Mouse (Mus musculus) left cerebral cortex, postnatal 25 days (tissue): ENCODE measurements around the gene Zic1. TPM values are rescaled to one million over a fixed set of nuclear protein-coding genes. Genes with fewer than 3 reads are reported as not detected.

Experiments
- DNase-seq, 2 experiments: peaks; one replicate each; pipeline ENCODE4 v3.0.0; 2022; ENCODE audit warnings: low spot score in 2 of 2, mixed read lengths in 1 of 2
- intact Hi-C: fragments of 180-260 bp; cut with DNase I; formaldehyde crosslinking; loops from one replicate; pipeline ENCODE4 v1.15.1; 2025
- total RNA-seq, 2 experiments: library from RNA; stranded (reverse); gene quantifications; 2 replicates each; pipeline ENCODE4 v1.2.3; 2021

The Zic1 gene
- total RNA-seq, 2 experiments from 2014 or later = 11.1 to 11.7 TPM

DNA sequence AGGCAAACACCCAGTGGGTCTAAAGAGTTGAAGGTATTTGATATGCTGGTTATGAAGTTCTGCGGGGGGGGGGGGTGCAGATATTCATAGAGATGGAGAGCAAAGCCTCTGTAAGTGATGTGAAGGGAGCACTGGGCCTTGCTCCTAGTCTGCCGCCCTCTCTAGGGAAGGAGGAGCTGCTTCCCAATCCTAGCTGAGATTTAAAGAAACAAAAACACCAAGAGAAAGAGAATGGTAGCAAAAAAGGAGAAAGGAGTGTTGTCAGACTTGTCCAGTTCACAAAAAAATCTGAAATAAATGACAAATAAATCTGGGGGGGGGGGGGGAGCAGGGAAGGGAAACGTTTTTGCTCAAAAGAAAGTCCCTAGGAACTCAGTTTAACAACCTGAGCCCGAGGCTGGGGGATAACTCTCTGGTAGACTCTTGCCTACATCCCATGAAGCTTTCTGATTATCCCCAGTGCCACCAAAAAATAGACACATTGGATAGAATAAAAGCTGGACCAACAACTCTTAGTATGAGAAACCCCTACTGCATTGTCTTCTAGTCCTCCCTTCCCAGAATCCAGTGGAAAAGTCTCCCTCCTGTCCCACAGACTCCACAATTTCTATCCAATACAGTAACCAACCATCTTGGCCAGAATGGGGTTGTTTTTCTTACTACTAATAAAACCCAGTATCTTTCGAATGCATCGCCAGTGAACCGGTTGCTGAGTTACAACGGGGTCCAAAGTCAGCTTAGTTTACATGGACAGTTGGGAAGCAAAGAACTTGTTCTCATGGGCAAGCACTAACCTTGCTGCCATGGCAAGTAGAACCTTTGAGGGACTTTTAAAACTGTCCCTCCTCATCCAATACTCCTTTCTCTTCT, 20.2 kb upstream of the Zic1 start:
- DNase-seq = no peak
- intact Hi-C loops = no loop called here

GRCm38 (mm10) chr9:91384693-91385560, 19.3 kb upstream of the Zic1 start:
- no peak for DNase-seq
- intact Hi-C loops = no loop called here

- DNase-seq = no peak
- intact Hi-C loops = no loop called here
These were observed 18.5 kb upstream of the Zic1 start for GRCm38 (mm10) chr9:91384136-91384500.

DNA sequence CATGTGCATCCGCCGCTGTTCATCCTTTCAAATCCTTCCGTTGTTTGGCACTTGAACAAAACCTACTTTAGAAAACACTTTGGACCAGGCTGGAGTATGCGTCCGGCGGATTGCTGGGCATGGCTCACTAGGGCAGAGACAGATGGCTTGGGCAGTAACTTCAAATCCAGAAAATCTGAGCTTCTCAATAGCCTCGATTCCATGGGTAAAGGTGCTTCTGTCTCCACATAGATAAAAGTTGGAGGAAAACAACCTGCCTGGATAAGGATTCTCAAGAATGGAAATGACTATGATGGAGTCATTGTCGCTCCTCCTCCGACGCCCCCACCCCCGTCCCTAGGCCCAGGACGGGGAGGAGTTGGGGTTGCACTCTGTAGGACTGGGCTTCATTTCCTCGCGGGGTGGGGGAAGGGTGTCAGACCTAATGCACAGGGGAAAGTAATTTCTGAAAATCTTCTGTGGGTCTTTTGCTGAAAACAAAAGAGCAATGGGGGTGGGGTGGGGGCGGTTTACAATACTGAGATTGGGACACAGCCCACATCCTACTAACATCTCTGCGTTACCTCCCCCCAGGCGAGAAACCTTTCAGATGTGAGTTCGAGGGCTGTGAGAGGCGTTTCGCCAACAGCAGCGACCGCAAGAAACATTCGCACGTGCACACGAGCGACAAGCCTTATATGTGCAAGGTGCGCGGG, 18.0 kb upstream of the Zic1 start:
- intact Hi-C loops = no loop called here
- no peak for DNase-seq

GRCm38 (mm10) chr9:91382471-91383255, 17.1 kb upstream of the Zic1 start:
- DNase-seq = no peak
- intact Hi-C loops = no loop called here

- DNase-seq = no peak
- intact Hi-C loops = no loop called here
These were observed 16.4 kb upstream of the Zic1 start for GRCm38 (mm10) chr9:91382111-91382379.

GRCm38 (mm10) chr9:91381284-91382110, 15.9 kb upstream of the Zic1 start:
- DNase-seq = no peak
- intact Hi-C loops = loop anchor here (2.0 kb wide), 1 partner anchor 17 kb away; the partner anchor contains the start of gene Zic1

GRCm38 (mm10) chr9:91380458-91380914, 14.9 kb upstream of the Zic1 start:
- intact Hi-C loops = loop anchor here (2.0 kb wide), 1 partner anchor 16 kb away; the partner anchor contains the start of gene Zic1

DNA sequence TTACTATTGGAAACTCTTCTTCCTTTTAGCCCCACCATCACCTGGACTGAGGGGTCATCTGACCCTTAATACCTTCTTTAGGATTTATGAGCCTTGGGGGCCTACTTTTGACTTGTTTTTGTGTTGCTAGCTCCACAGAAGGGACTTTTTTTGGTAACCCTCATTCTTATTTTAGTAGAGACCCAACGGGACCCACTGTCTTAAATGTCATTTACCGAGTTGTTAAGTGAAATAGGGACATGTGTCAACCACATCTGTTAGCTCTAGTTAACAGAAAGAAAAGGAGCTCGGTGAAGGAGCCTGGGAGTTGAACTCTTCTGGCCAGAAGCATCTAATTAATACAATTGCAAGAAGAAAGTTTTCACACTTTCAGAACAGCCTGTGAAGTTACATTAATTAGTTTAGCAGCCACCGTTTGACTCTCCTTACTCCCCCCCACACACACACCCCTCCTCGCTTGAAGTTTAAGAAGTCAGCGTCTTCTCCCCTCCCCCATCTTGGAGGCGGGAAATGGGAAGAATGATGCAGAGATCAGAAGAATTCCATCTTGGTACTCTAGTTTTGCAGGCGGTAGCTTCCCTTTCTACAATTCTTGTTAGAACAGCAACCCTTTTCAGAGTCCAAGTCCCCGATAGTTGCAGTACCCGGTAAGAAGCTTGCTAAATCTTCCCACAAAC, 14.3 kb upstream of the Zic1 start:
- intact Hi-C loops = loop anchor here (2.0 kb wide), 1 partner anchor 15 kb away; the partner anchor contains the start of gene Zic1
- no peak for DNase-seq

More at GRCm38 (mm10) chr9:91380458-91380914, 14.9 kb upstream of the Zic1 start:
- no peak for DNase-seq

GRCm38 (mm10) chr9:91379300-91379635, 13.7 kb upstream of the Zic1 start:
- no peak for DNase-seq
- intact Hi-C loops = no loop called here

DNA sequence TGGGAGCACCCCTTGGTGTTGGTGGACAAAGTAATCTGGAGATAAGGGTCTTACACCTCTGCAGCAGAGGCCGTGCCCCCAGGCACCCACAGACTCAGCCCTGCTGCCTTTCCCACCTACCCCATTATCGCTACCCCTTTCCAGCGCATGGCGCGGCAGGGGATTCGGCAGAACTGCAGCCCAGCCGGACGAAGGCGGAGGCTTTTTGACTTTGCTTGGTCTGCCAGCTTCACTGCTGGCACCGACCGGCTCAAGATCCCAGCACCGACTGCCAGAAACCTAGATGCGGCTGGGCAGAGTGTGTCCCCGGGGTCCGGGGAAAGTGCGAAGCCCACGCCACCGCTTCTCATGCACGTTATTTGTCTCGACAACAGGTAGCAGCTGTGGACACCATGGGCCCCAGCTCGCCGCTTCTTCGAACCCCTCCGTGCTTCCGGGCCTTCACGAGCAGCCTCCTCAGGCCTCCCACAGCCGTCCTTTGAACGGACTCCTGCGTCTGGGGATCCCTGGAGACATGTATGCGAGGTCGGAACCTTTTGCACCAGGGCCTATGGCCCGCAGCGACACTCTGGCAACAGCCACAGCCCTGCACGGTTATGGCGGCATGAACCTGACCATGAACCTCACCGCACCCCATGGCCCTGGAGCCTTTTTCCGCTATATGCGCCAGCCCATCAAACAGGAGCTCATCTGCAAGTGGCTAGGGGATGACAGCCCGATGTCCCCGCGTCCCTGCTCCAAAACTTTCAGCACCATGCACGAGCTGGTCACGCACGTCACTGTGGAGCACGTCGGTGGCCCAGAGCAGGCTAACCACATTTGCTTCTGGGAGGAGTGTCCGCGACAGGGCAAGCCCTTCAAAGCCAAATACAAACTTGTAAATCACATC, 13.0 kb upstream of the Zic1 start:
- intact Hi-C loops = no loop called here
- DNase-seq = no peak

DNA sequence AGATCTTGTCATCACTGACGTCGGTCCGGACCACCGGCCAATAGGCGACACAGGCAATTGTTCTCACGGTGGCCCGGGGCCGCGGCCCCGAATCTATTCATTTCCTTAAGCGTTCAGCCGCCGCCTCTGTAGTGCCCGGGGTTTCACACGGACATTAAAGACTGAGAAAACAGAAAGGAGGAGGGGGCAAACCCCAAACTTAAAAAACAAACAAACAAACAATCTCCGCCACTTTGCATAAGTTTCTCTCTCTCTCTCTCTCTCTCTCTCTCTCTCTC, 12.2 kb upstream of the Zic1 start:
- intact Hi-C loops = no loop called here
- no peak for DNase-seq

DNA sequence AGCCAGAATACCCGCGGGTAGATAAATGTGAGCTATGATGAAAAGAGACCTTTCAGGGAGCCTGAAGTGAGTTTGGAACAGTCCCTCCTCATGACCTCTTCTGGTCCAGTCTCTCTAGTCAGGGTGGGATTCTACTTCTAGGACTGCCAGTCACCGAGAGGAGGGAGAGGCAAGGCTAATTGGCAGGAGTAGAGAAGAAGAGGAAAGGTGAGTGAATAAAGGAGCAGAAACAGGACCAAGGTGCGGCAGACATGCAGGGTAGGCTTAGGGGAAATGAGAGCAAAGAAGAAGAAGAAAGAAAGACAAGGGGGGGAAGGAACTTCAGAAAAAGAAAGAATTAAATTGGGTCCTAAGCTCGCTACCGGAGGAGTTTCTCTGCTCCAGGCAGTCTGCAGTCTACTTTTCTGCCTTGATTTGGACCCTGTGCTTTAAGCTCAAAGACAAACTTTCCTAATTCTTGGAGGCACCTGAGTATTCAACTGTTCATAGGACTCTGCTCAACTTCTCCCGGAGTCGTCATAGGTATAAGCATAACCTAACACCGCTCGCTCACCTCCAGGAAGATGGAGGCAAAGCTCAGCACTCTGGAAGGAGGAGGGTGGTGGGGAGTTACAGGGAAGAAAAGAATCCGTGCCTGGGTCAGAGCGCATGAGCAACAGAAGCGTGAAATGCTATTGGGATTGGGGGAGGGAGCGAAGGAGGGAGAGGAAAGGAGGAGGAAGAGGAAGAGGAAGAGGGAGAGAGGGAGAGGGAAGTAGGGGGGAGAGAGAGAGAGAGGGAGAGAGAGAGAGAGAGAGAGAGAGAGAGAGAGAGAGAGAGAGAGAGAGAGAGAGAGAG, 11.6 kb upstream of the Zic1 start:
- DNase-seq = no peak
- intact Hi-C loops = no loop called here

- DNase-seq = no peak
- intact Hi-C loops = no loop called here
These were observed 9.1 kb upstream of the Zic1 start for GRCm38 (mm10) chr9:91374665-91375064.

GRCm38 (mm10) chr9:91373811-91374575, 8.4 kb upstream of the Zic1 start:
- intact Hi-C loops = no loop called here
- DNase-seq = no peak

GRCm38 (mm10) chr9:91371608-91372007, 6.0 kb upstream of the Zic1 start:
- DNase-seq = no peak
- intact Hi-C loops = no loop called here
